Mouse (Mus musculus) CH12.LX (cell line): ENCODE measurements at regions not wholly inside any gene's neighbourhood (a gene's known extent, or its start where the extent isn't known, plus 50 kb on each side); places are given as distances from the start of the nearest gene placed in this dataset.

ENCODE experiments used
- DNase-seq: peaks from one replicate; pipeline ENCODE4 v3.0.0-alpha.2; 2013; ENCODE audit errors: extremely low read depth
- H3K27ac ChIP-seq: 2 replicates; pipeline ENCODE4 v1.5.1; 2012; ENCODE audit warnings: low read depth, mild to moderate bottlenecking, control low read depth, moderate library complexity; ENCODE audit not compliant: insufficient read depth
- H3K27me3 ChIP-seq: replicated peaks from 2 replicates; pipeline ENCODE3; 2012; ENCODE audit warnings: inconsistent platforms
- H3K36me3 ChIP-seq, 2 experiments: replicated peaks in 1 of 2; 2 replicates each; pipeline versions ENCODE3 to v1.6.1; 2012; ENCODE audit warnings: inconsistent platforms in 1 of 2, low read length in 1 of 2, mild to moderate bottlenecking in 1 of 2, mixed read lengths in 1 of 2, moderate library complexity in 1 of 2; ENCODE audit not compliant: control insufficient read depth in 1 of 2, insufficient read depth in 1 of 2
- H3K4me1 ChIP-seq, 2 experiments: 2 replicates each; pipeline ENCODE4 v1.6.1; 2012; ENCODE audit warnings: inconsistent platforms in 1 of 2, moderate library complexity in 1 of 2; ENCODE audit not compliant: insufficient read depth in 2 of 2, control insufficient read depth in 1 of 2
- H3K4me2 ChIP-seq: 2 replicates; pipeline ENCODE4 v1.6.1; 2012; ENCODE audit warnings: low read depth, mild to moderate bottlenecking, control low read depth; ENCODE audit not compliant: poor library complexity, insufficient read depth, severe bottlenecking
- H3K4me3 ChIP-seq, 3 experiments: fragments of 150-350 bp in 1 of 3; sonication (generic) in 1 of 3; replicated peaks in 1 of 3; 2 replicates each; pipeline versions ENCODE3 to v1.5.1; 2011 to 2012; ENCODE audit warnings: low read depth in 2 of 3, low read length in 2 of 3, mild to moderate bottlenecking in 2 of 3, moderate library complexity in 2 of 3, control low read depth in 1 of 3, improper control_type of control experiment in 1 of 3, inconsistent platforms in 1 of 3, mixed read lengths in 1 of 3; ENCODE audit not compliant: poor library complexity in 1 of 3
- H3K79me2 ChIP-seq: replicated peaks from 2 replicates; pipeline ENCODE4 v1.6.1; 2012; ENCODE audit warnings: mild to moderate bottlenecking, moderate library complexity; ENCODE audit not compliant: control insufficient read depth, poor library complexity, insufficient read depth, severe bottlenecking; ENCODE audit errors: extremely low read depth
- H3K9ac ChIP-seq: 2 replicates; pipeline ENCODE4 v1.6.1; 2012; ENCODE audit warnings: low read depth, mild to moderate bottlenecking, control low read depth, moderate library complexity; ENCODE audit not compliant: insufficient read depth
- H3K9me3 ChIP-seq: replicated peaks from 2 replicates; pipeline ENCODE3; 2012; ENCODE audit warnings: low read length, inconsistent platforms, mixed read lengths
- BHLHE40 ChIP-seq: IDR thresholded peaks from 2 replicates; pipeline ENCODE4 v1.6.1; 2011; ENCODE audit warnings: mild to moderate bottlenecking, low read depth, low read length, improper control_type of control experiment
- CHD1 ChIP-seq: IDR thresholded peaks from 2 replicates; pipeline ENCODE4 v1.6.1; 2012; ENCODE audit warnings: low read depth, low read length, improper control_type of control experiment, inconsistent platforms
- CTCF ChIP-seq, 2 experiments: IDR thresholded peaks in 1 of 2; conservative IDR thresholded peaks in 1 of 2; 2 replicates each; pipeline ENCODE4 v1.5.1; 2011 to 2012; ENCODE audit warnings: low read depth in 2 of 2, low read length in 2 of 2, improper control_type of control experiment in 1 of 2, inconsistent platforms in 1 of 2, mild to moderate bottlenecking in 1 of 2, moderate library complexity in 1 of 2
- E2F4 ChIP-seq: IDR thresholded peaks from 2 replicates; pipeline ENCODE4 v1.6.1; 2011; ENCODE audit warnings: low read depth, low read length, improper control_type of control experiment; ENCODE audit not compliant: insufficient replicate concordance
- GABPA ChIP-seq: IDR thresholded peaks from 2 replicates; pipeline ENCODE4 v1.6.1; 2012; ENCODE audit warnings: low read depth, low read length, improper control_type of control experiment, inconsistent platforms; ENCODE audit not compliant: insufficient replicate concordance
- JUND ChIP-seq: conservative IDR thresholded peaks from 2 replicates; pipeline ENCODE4 v1.6.1; 2011; ENCODE audit warnings: low read depth, low read length, improper control_type of control experiment
- KAT2A ChIP-seq: IDR thresholded peaks from 2 replicates; pipeline ENCODE4 v1.6.1; 2012; ENCODE audit warnings: low read length, improper control_type of control experiment, inconsistent platforms; ENCODE audit not compliant: insufficient replicate concordance
- MAFK ChIP-seq: IDR thresholded peaks from 2 replicates; pipeline ENCODE4 v1.6.1; 2011; ENCODE audit warnings: low read length, improper control_type of control experiment; ENCODE audit not compliant: insufficient replicate concordance
- MAX ChIP-seq: IDR thresholded peaks from 2 replicates; pipeline ENCODE4 v1.6.1; 2011; ENCODE audit warnings: low read length, improper control_type of control experiment
- MAZ ChIP-seq: IDR thresholded peaks from 2 replicates; pipeline ENCODE4 v1.6.1; 2012; ENCODE audit warnings: low read depth, mild to moderate bottlenecking, inconsistent platforms, low read length, improper control_type of control experiment, moderate library complexity
- MEF2A ChIP-seq: IDR thresholded peaks from 2 replicates; pipeline ENCODE4 v1.6.1; 2014; ENCODE audit warnings: low read depth, mild to moderate bottlenecking, inconsistent platforms, low read length, improper control_type of control experiment, borderline replicate concordance
- MYC ChIP-seq: IDR thresholded peaks from 2 replicates; pipeline ENCODE4 v1.6.1; 2011; ENCODE audit warnings: low read depth, mild to moderate bottlenecking, improper control_type of control experiment, low read length
- NELFE ChIP-seq: IDR thresholded peaks from 2 replicates; pipeline ENCODE4 v1.6.1; 2011; ENCODE audit warnings: low read depth, low read length, improper control_type of control experiment
- PAX5 ChIP-seq: IDR thresholded peaks from 2 replicates; pipeline ENCODE4 v1.6.1; 2012; ENCODE audit warnings: low read length, inconsistent platforms, mixed read lengths
- POLR2A ChIP-seq: IDR thresholded peaks from 2 replicates; pipeline ENCODE4 v1.6.1; 2011; ENCODE audit warnings: low read depth, mild to moderate bottlenecking, improper control_type of control experiment, low read length
- RAD21 ChIP-seq: IDR thresholded peaks from 2 replicates; pipeline ENCODE4 v1.6.1; 2011; ENCODE audit warnings: low read depth, mild to moderate bottlenecking, low read length, improper control_type of control experiment, moderate library complexity
- SIN3A ChIP-seq: IDR thresholded peaks from 2 replicates; pipeline ENCODE4 v1.6.1; 2012; ENCODE audit warnings: low read length, improper control_type of control experiment, inconsistent platforms
- SMC3 ChIP-seq: IDR thresholded peaks from 2 replicates; pipeline ENCODE4 v1.6.1; 2011; ENCODE audit warnings: low read depth, low read length, improper control_type of control experiment
- TBP ChIP-seq: conservative IDR thresholded peaks from 2 replicates; pipeline ENCODE4 v1.6.1; 2011; ENCODE audit warnings: low read depth, low read length, improper control_type of control experiment
- TCF12 ChIP-seq: IDR thresholded peaks from 2 replicates; pipeline ENCODE4 v1.6.1; 2014; ENCODE audit warnings: low read depth, mild to moderate bottlenecking, inconsistent platforms, low read length, improper control_type of control experiment
- USF2 ChIP-seq: conservative IDR thresholded peaks from 2 replicates; pipeline ENCODE4 v1.6.1; 2011; ENCODE audit warnings: low read depth, low read length, improper control_type of control experiment
- ZC3H11A ChIP-seq: IDR thresholded peaks from 2 replicates; pipeline ENCODE4 v1.6.1; 2012; ENCODE audit warnings: low read depth, mild to moderate bottlenecking, inconsistent platforms, low read length, improper control_type of control experiment
- dilution Hi-C: fragments of 300-500 bp; cut with MboI; formaldehyde crosslinking; loops from 2 replicates; pipeline ENCODE4 v1.14.3; 2020; ENCODE audit warnings: low sequenced_read_pairs; ENCODE audit not compliant: extremely low pct_unique_long_range_greater_than_20kb, extremely low pct_ligation_motif_present
- in situ Hi-C: fragments of 300-500 bp; cut with MboI; formaldehyde crosslinking; loops from 3 replicates; pipeline ENCODE4 v1.14.3; 2019; ENCODE audit warnings: low sequenced_read_pairs, low pct_ligation_motif_present, low pct_unique_long_range_greater_than_20kb, mixed read lengths

DNA sequence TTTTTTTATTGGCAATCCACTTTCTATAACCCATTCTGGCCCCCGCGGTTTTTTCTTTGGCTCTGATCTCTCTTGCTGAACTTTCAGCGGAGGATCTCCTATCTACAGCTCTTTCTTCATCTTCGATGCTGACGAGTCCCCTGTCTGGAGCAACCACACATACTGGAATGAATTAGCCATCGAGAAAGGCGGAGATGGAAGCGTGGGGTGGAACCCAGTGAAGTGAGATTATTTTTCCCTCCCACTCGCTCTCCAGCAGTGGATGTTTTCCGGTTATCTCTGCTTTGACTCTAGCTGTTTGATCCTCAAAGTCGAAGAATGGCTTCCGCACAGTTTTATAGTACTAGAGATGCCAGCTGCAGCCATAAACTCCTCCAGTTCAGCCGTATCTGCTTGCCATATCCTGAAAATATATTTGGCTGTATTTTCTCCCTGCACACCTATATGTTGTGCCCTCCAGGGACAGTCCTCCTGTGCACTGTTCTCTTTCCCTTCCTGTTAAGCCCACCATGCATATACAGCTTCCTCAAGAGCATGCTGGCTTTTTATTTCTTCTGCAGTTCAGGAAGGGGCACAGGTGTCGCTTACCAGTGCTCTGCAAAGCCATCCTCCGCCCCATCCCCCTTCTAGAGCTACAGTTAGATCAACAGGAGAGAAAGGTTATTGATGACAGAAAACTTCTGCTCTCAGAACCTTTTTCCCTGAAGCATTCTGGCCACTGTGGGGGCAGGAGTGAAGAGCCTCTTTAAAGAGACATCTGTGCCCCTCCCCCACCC, 284.3 kb upstream of the Gadl1 start:
- in situ Hi-C loops: loop anchor here (10.0 kb wide), 1 partner anchor 130 kb away; no protein-coding TSS in a partner anchor

DNA sequence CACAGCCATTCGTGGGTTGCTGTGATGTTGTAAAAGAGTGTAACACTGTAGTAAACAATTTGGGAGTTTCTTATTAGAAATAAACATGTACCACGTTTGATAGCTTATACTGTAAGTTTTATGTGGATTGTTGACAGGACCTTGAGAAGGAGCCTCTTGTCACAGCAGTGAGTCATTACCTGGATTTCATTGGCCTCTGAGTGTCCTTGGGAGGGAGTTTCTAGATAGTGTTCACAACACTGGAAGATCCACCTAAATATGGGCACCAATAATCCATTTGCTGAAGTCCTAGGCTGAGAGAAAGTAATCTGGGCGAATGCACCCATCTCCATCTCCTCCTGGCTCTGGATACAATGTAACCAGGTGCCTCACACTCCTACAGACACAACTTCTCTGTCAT, 281.7 kb upstream of the Gadl1 start:
- no peak for DNase-seq
- no peaks in the 10 kb centered on the region for H3K36me3 ChIP-seq
- no peaks in the 10 kb centered on the region for H3K27me3 ChIP-seq
- no peaks in the 10 kb centered on the region for H3K9me3 ChIP-seq
- no peak overlapping the region for H3K9ac ChIP-seq
- H3K27ac ChIP-seq: no peak overlapping the region
- H3K4me2 ChIP-seq: no peak overlapping the region
- TF ChIP-seq MYC: no peak
- no peak for TF ChIP-seq PAX5
- TF ChIP-seq SMC3: no peak
- TF ChIP-seq USF2: no peak
- TF ChIP-seq POLR2A: no peak
- TF ChIP-seq MAFK: no peak
- TF ChIP-seq ZC3H11A: no peak
- TF ChIP-seq RAD21: no peak
- no peak for TF ChIP-seq JUND
- no peak for TF ChIP-seq NELFE
- TF ChIP-seq CHD1: no peak
- TF ChIP-seq MEF2A: no peak
- no peak for TF ChIP-seq E2F4
- TF ChIP-seq MAX: no peak
- TF ChIP-seq GABPA: no peak
- TF ChIP-seq MAZ: no peak
- H3K4me3 ChIP-seq: no peak overlapping the region
- dilution Hi-C loops (no loop called here), in situ Hi-C loops (loop anchor here (10.0 kb wide), 1 partner anchor 133 kb away; no protein-coding TSS in a partner anchor)
- H3K79me2 ChIP-seq: no peaks in the 10 kb centered on the region
- peaks cover 4 to 27% of the 10 kb centered on the region in 2 experiments; a peak in 3 of 4 replicates for H3K4me1 ChIP-seq

More for the DNA sequence above, 284.3 kb upstream of the Gadl1 start:
- TF ChIP-seq TBP: no peak
- no peak for TF ChIP-seq BHLHE40
- TF ChIP-seq SIN3A: no peak
- no peak for TF ChIP-seq MEF2A
- TF ChIP-seq TCF12: no peak
- TF ChIP-seq KAT2A: no peak
- TF ChIP-seq RAD21: no peak
- TF ChIP-seq PAX5: no peak
- no peak for TF ChIP-seq CTCF (conservative IDR thresholded peaks at IDR 0.05 in 1 of 2, IDR thresholded peaks at IDR 0.05 in 1 of 2; ENCODE audit: low read depth in 2 of 2, low read length in 2 of 2)
- TF ChIP-seq NELFE: no peak
- no peak for TF ChIP-seq CHD1
- TF ChIP-seq MAX: no peak
- TF ChIP-seq GABPA: no peak
- dilution Hi-C loops: no loop called here
- Histone ChIP-seq H3K36me3 (no peaks in the 10 kb centered on the region), H3K27me3 (no peaks in the 10 kb centered on the region), H3K79me2 (no peaks in the 10 kb centered on the region), H3K4me1 (peaks cover 4 to 27% of the 10 kb centered on the region in 2 experiments; a peak in 3 of 4 replicates), H3K4me2 (no peak overlapping the region), H3K9me3 (no peaks in the 10 kb centered on the region), H3K9ac (no peak overlapping the region), H3K4me3 (no peak overlapping the region), H3K27ac (no peak overlapping the region)
- no peak for DNase-seq
